Mouse (Mus musculus) neural tube, embryonic 14.5 days (tissue): ENCODE measurements around the gene Nup98. TPM values are rescaled to one million over a fixed set of nuclear protein-coding genes. Genes with fewer than 3 reads are reported as not detected.

ENCODE experiments used
- ATAC-seq: fragments of 200-750 bp; cut with Nextera tagmentation; 2 replicates; pipeline ENCODE4 v1.8.0; 2017; ENCODE audit warnings: low read depth, mild to moderate bottlenecking, moderate TSS enrichment, moderate library complexity
- H3K27ac ChIP-seq: fragments of 300-500 bp; sonication (generic); 2 replicates; pipeline ENCODE4 v1.5.1; 2014; ENCODE audit warnings: low read depth, mild to moderate bottlenecking, control low read depth, low read length, moderate library complexity, mixed read lengths
- H3K27me3 ChIP-seq: fragments of 300-500 bp; sonication (generic); 2 replicates; pipeline ENCODE4 v1.6.1; 2014; ENCODE audit warnings: low read length; ENCODE audit not compliant: control insufficient read depth, insufficient read depth
- H3K36me3 ChIP-seq: fragments of 300-500 bp; sonication (generic); 2 replicates; pipeline ENCODE4 v1.6.1; 2014; ENCODE audit warnings: low read length, mixed read lengths; ENCODE audit not compliant: control insufficient read depth, insufficient read depth
- H3K4me1 ChIP-seq: fragments of 300-500 bp; sonication (generic); 2 replicates; pipeline ENCODE4 v1.6.1; 2014; ENCODE audit warnings: low read length; ENCODE audit not compliant: control insufficient read depth, insufficient read depth
- H3K4me2 ChIP-seq: fragments of 300-500 bp; sonication (generic); 2 replicates; pipeline ENCODE4 v1.6.1; 2014; ENCODE audit warnings: mild to moderate bottlenecking, low read depth, low read length, control low read depth
- H3K4me3 ChIP-seq: fragments of 300-500 bp; sonication (generic); 2 replicates; pipeline ENCODE4 v1.5.1; 2014; ENCODE audit warnings: low read depth, low read length, control low read depth, mixed read lengths
- H3K9ac ChIP-seq: fragments of 300-500 bp; sonication (generic); replicated peaks from 2 replicates; pipeline ENCODE4 v1.6.1; 2014; ENCODE audit warnings: low read depth, mild to moderate bottlenecking, control low read depth, low read length, mixed read lengths
- H3K9me3 ChIP-seq: fragments of 300-500 bp; sonication (generic); 2 replicates; pipeline ENCODE4 v1.6.1; 2016; ENCODE audit warnings: low read length; ENCODE audit not compliant: control insufficient read depth
- WGBS: fragments of 180-500 bp; shearing (Covaris S2); extraction: QIAGEN DNeasy Blood & Tissue Kit; methylation state at CpG from one replicate; pipeline ENCODE4 v1.1.7; 2014; 5-methylcytosine and 5-hydroxymethylcytosine counted together
- polyA plus RNA-seq: library from polyadenylated mRNA; unstranded; fragments of >200 nt; fragmentation: Nextera tagmentation; extraction: Ambion mirVana; gene quantifications from 2 replicates; pipeline ENCODE4 v1.2.1, GENCODE M21; 2014

The Nup98 gene
- polyA plus RNA-seq, 1 experiment from 2014 or later, result 26.8 TPM

DNA sequence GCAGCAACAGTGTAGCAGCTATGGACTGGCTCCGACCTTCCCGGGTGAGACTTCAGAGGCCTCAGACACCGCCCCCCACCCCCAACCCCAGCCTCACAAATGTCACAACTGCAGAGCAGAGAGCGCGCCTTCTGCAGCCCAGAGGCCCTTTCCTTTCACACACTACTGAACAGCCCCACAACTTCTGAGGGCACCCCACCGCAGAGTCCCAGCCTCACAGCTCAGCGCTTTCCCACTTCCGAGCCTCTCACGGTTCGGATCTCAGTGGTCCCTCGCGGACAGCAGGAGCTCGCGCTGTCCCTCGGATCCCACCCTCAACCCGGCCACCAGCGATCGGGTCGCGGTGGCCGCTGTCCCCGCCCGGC is 39.5 kb upstream of the Nup98 start:
- H3K4me1 ChIP-seq, result peaks cover 11% of the 10 kb centered on the region
- H3K4me3 ChIP-seq, result peak overlapping the region; percentile 71
- under 1% methylated on average over 23 of the region's 23 CpGs for whole genome bisulfite sequencing
- H3K27ac ChIP-seq, result peak overlapping the region; percentile 29; the same call in 1 of the 2 replicates
- H3K4me2 ChIP-seq, result peak overlapping the region; percentile 92
- peak; percentile 35 for ATAC-seq
- H3K36me3 ChIP-seq, result no peaks in the 10 kb centered on the region
- peak overlapping the region; percentile 84 for H3K9ac ChIP-seq
- H3K27me3 ChIP-seq, result no peaks in the 10 kb centered on the region
- H3K9me3 ChIP-seq, result no peaks in the 10 kb centered on the region

DNA sequence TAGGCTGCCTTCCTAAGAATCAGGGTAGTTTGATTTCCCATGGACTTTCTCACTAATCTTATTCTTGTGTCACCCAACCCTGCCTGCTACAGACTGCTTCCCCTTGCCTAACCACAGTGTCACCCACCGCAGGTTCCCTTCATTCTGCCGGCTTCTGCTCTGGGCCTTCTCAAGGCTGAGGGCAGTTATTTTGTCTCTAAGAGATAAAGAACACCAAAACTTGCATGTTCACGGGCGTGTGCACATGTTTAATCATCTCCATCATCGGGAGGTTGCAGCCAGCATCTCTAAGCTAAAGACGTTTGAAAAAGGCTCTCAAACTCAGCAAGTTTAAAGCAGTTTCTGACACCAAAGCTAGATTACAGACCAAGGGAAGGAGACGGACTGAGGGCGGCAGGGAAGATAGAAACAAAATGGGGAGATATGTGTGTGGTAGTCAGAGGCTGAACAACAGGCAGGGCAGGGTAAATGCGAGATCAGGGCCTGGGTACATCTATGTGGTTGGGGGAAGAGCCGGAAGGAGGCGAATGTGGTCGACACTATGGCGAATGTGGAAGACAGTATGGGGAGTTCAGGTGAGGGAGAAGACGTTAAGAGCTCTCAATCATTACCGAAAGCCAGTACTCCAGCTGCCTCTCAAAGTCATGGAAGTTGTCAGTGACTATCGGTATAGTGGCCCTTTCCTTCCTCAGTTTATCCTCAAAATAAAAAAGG is 38.9 kb upstream of the Nup98 start:
- peak overlapping the region; percentile 71 for H3K4me3 ChIP-seq
- peak overlapping the region; percentile 92 for H3K4me2 ChIP-seq
- no peak overlapping the region for H3K27ac ChIP-seq
- H3K9me3 ChIP-seq, result no peaks in the 10 kb centered on the region
- no peak for ATAC-seq
- H3K9ac ChIP-seq, result no peak overlapping the region; the same call in 1 of the 2 replicates
- H3K27me3 ChIP-seq, result no peaks in the 10 kb centered on the region
- 32% methylated on average over 16 of the region's 16 CpGs for WGBS
- no peaks in the 10 kb centered on the region for H3K36me3 ChIP-seq
- H3K4me1 ChIP-seq, result peaks cover 11% of the 10 kb centered on the region

- H3K27ac ChIP-seq, result no peak overlapping the region
- no peak for ATAC-seq
- H3K4me3 ChIP-seq, result no peak overlapping the region
- peaks cover 11% of the 10 kb centered on the region for H3K4me1 ChIP-seq
- H3K27me3 ChIP-seq, result no peaks in the 10 kb centered on the region
- WGBS, result 70% methylated on average over 12 of the region's 12 CpGs
- no peak overlapping the region for H3K9ac ChIP-seq
- H3K9me3 ChIP-seq, result no peaks in the 10 kb centered on the region
- H3K4me2 ChIP-seq, result peak overlapping the region; percentile 9; the same call in 1 of the 2 replicates
- H3K36me3 ChIP-seq, result no peaks in the 10 kb centered on the region
Observed at GRCm38 (mm10) chr7:102246956-102247797, 37.2 kb upstream of the Nup98 start.

DNA sequence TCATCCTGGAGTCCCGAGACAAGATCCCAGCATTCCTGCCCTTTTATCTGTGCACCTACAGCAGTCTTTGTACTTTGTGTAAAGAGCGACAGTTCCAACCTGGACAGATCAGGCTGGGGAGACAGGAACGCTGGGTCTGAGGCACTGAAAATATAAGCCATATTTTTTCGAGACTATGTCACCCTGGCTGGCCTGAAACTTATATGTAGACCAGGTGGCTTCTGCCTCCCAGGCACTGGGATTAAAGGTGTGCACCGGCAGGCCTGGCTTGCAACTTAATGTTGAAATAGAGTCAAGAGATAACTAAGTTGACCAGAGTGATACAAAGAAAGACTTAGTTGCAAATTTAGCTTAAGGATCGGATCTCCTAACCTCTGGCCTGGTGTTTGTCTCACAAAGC is 36.3 kb upstream of the Nup98 start:
- ATAC-seq, result no peak
- H3K4me3 ChIP-seq, result no peak overlapping the region
- 70% methylated on average over 6 of the region's 6 CpGs for WGBS
- no peak overlapping the region for H3K9ac ChIP-seq
- H3K36me3 ChIP-seq, result no peaks in the 10 kb centered on the region
- H3K4me1 ChIP-seq, result peaks cover 9% of the 10 kb centered on the region
- no peak overlapping the region for H3K4me2 ChIP-seq
- H3K27ac ChIP-seq, result no peak overlapping the region
- no peaks in the 10 kb centered on the region for H3K27me3 ChIP-seq
- H3K9me3 ChIP-seq, result no peaks in the 10 kb centered on the region

DNA sequence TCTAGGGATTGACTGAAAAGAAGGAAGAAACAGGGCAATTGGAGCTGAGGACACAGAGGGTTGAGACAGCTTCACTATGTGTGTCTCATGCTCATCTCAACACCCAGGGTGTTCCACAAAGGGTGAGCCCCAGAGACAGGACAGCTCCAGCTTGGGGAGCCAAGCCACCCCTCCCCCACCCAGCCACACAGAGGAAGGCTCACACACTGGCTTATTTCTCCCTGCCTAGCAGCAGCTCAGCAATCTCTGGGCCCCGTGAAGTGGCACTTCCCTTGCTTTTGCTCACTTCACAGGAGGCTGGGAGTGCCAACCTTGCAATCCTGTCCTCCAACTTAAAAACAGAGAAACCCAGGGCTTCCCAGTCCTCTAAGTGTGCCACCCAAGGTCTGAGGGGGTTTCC is 35.8 kb upstream of the Nup98 start:
- ATAC-seq, result no peak
- Histone ChIP-seq H3K36me3 (no peaks in the 10 kb centered on the region), H3K27me3 (no peaks in the 10 kb centered on the region), H3K4me2 (no peak overlapping the region), H3K27ac (no peak overlapping the region), H3K9me3 (no peaks in the 10 kb centered on the region), H3K9ac (no peak overlapping the region), H3K4me1 (0 out of 2 replicates have a peak, but pooled peaks cover 6% of the 10 kb centered on the region), H3K4me3 (no peak overlapping the region)
- 18% methylated on average over 1 of the region's 1 CpGs for WGBS

DNA sequence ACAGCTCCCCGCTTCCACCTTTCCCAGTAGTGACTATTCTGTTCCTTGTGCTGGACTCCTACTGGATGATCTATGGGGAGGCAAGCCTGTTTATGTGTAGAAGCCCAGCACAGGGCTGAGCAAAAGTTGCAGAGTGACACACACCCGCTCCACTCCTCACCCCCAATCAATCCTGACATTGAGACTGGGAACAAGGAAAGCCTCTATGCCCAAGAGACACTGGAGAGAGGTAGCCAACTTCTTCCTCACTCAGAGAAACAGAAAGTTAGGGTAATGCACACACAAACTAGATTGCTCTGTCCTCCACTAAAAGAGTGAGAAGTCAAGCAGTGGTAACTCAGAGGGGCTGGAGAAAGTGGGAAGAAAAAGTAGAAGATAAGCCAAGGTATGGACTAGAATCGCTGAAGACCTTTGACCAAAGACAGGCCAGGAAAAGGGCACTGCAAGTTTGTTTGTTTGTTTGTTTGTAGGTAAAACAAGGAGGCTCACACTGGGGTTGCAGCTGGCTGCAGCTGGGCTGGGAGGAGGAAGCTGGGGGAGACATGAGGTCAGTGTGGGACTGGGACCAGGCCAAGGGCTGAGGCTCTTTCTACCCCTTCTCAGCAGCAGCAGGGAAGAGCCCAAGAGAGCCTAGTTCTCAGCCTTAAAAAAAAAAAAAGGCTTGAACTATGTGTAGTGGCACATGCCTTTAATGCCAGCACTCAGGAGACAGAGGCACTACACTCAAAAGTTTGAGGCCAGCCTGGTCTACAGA is 35.0 kb upstream of the Nup98 start:
- Histone ChIP-seq H3K4me2 (no peak overlapping the region), H3K27me3 (no peaks in the 10 kb centered on the region), H3K9me3 (no peaks in the 10 kb centered on the region), H3K36me3 (0 out of 2 replicates have a peak, but pooled peaks cover 3% of the 10 kb centered on the region), H3K4me3 (no peak overlapping the region), H3K9ac (no peak overlapping the region), H3K27ac (no peak overlapping the region), H3K4me1 (0 out of 2 replicates have a peak, but pooled peaks cover 6% of the 10 kb centered on the region)
- ATAC-seq, result no peak
- 88% methylated on average over 3 of the region's 3 CpGs for WGBS

- Histone ChIP-seq H3K9me3 (no peaks in the 10 kb centered on the region), H3K4me3 (no peak overlapping the region), H3K27me3 (no peaks in the 10 kb centered on the region), H3K4me2 (no peak overlapping the region), H3K4me1 (0 out of 2 replicates have a peak, but pooled peaks cover 4% of the 10 kb centered on the region), H3K27ac (no peak overlapping the region), H3K36me3 (0 out of 2 replicates have a peak, but pooled peaks cover 6% of the 10 kb centered on the region), H3K9ac (no peak overlapping the region)
- WGBS, result 85% methylated on average over 2 of the region's 2 CpGs
- ATAC-seq, result no peak
Observed at GRCm38 (mm10) chr7:102243870-102244269, 33.9 kb upstream of the Nup98 start.

- Histone ChIP-seq H3K9me3 (no peaks in the 10 kb centered on the region), H3K4me1 (no peaks in the 10 kb centered on the region), H3K27ac (no peak overlapping the region), H3K9ac (no peak overlapping the region), H3K27me3 (no peaks in the 10 kb centered on the region), H3K36me3 (0 out of 2 replicates have a peak, but pooled peaks cover 6% of the 10 kb centered on the region), H3K4me3 (no peak overlapping the region), H3K4me2 (no peak overlapping the region)
- 90% methylated on average over 3 of the region's 3 CpGs for WGBS
- ATAC-seq, result no peak
Observed at GRCm38 (mm10) chr7:102242917-102243316, 32.9 kb upstream of the Nup98 start.
